Comparison of ENCODE assay signal across 8 mouse cellular contexts in genomic region chr10:79638486-79639204, GRCm38 (mm10). TPM values are rescaled to one million over a fixed set of nuclear protein-coding genes. Genes with fewer than 3 reads are reported as not detected.
DNase-seq lines count a peak whose midpoint lies in the region; ATAC-seq and TF ChIP-seq lines count a peak whose summit lies in the region.
"Had no signal": no experiment of that assay in that cellular context is flagged by ENCODE, and none has a peak within 500 bp of the region (broad histone marks: within the 10 kb centered on the region; RNA-seq: fewer than 3 reads in every experiment).

No protein-coding gene starts in this region.

- TF ChIP-seq EP300 in heart, postnatal 0 days (IDR thresholded peaks at IDR 0.05; ENCODE audit: low read depth): no peak

- DNase-seq in Muller cell, postnatal 12 days (ENCODE audit: inconsistent ontology term): peak; percentile 86
- peak; percentile 57 for DNase-seq in adrenal gland, postnatal 14 days
- DNase-seq in heart, postnatal 0 days (ENCODE audit: low spot score): no peak
- DNase-seq in c-Kit-positive CD71-positive TER-119-positive erythroid progenitor cells, embryonic 14.5 days (ENCODE audit: low spot score): no peak

- H3K27ac ChIP-seq in embryonic facial prominence, embryonic 15.5 days (replicated peaks): no peak overlapping the region
- H3K27ac ChIP-seq in heart, postnatal 0 days (ENCODE audit: low read depth): no peak overlapping the region
- no peak overlapping the region for H3K27ac ChIP-seq in limb, embryonic 13.5 days
- peak overlapping the region; percentile 95; the same call in 1 of the 2 replicates for H3K27ac ChIP-seq in neural tube, embryonic 15.5 days (replicated peaks)

- peak overlapping the region; percentile 74 for H3K4me3 ChIP-seq in embryonic facial prominence, embryonic 15.5 days (replicated peaks)
- H3K4me3 ChIP-seq in heart, postnatal 0 days (ENCODE audit: low read depth, low read length): peak overlapping the region; percentile 6
- peak overlapping the region; percentile 90 for H3K4me3 ChIP-seq in limb, embryonic 13.5 days
- peak overlapping the region; percentile 80 for H3K4me3 ChIP-seq in neural tube, embryonic 15.5 days (replicated peaks)

- ATAC-seq in embryonic facial prominence, embryonic 15.5 days (ENCODE audit: insufficient number of reproducible peaks, low FRiP score, low TSS enrichment, low read depth): 0 out of 2 replicates have a peak, but pooled peaks have one; percentile 34
- 0 out of 2 replicates have a peak, but pooled peaks have one; percentile 12 for ATAC-seq in heart, postnatal 0 days (ENCODE audit: insufficient read depth, low read depth)
- ATAC-seq in limb, embryonic 13.5 days (ENCODE audit: low FRiP score, low read depth): peak; percentile 57; the same call in 1 of the 2 replicates
- no peak for ATAC-seq in neural tube, embryonic 15.5 days (ENCODE audit: low FRiP score)

- no peak for TF ChIP-seq CTCF in heart, postnatal 0 days (IDR thresholded peaks at IDR 0.05; ENCODE audit: low read depth)

- peaks cover 14% of the 10 kb centered on the region; the same call in 1 of the 2 replicates for H3K27me3 ChIP-seq in embryonic facial prominence, embryonic 15.5 days
- peaks cover 43% of the 10 kb centered on the region for H3K27me3 ChIP-seq in heart, postnatal 0 days (ENCODE audit: control insufficient read depth, insufficient read depth, low read length)
- peaks cover 37% of the 10 kb centered on the region for H3K27me3 ChIP-seq in limb, embryonic 13.5 days
- H3K27me3 ChIP-seq in neural tube, embryonic 15.5 days (replicated peaks): peaks cover 7% of the 10 kb centered on the region; the same call in 1 of the 2 replicates

- H3K4me2 ChIP-seq in embryonic facial prominence, embryonic 15.5 days (replicated peaks): peak overlapping the region; percentile 93
- H3K4me2 ChIP-seq in heart, postnatal 0 days (ENCODE audit: low read depth, low read length): peak overlapping the region; percentile 21
- H3K4me2 ChIP-seq in limb, embryonic 13.5 days (replicated peaks): peak overlapping the region; percentile 93
- H3K4me2 ChIP-seq in neural tube, embryonic 15.5 days: peak overlapping the region; percentile 79

- 7% methylated on average over 23 of the region's 23 CpGs for WGBS in embryonic facial prominence, embryonic 15.5 days
- WGBS in heart, postnatal 0 days: 8% methylated on average over 23 of the region's 23 CpGs
- 7% methylated on average over 23 of the region's 23 CpGs for WGBS in limb, embryonic 13.5 days
- 4% methylated on average over 23 of the region's 23 CpGs for WGBS in neural tube, embryonic 15.5 days

- H3K4me1 ChIP-seq in embryonic facial prominence, embryonic 15.5 days: peaks cover 31% of the 10 kb centered on the region
- H3K4me1 ChIP-seq in heart, postnatal 0 days (ENCODE audit: control insufficient read depth, insufficient read depth): no peaks in the 10 kb centered on the region
- peaks cover 22% of the 10 kb centered on the region for H3K4me1 ChIP-seq in limb, embryonic 13.5 days
- peaks cover 35% of the 10 kb centered on the region for H3K4me1 ChIP-seq in neural tube, embryonic 15.5 days

- no peak overlapping the region for H3K9ac ChIP-seq in embryonic facial prominence, embryonic 15.5 days
- H3K9ac ChIP-seq in heart, postnatal 0 days (replicated peaks; ENCODE audit: low read depth, low read length): no peak overlapping the region
- H3K9ac ChIP-seq in limb, embryonic 13.5 days: peak overlapping the region; percentile 57
- H3K9ac ChIP-seq in neural tube, embryonic 15.5 days (replicated peaks): peak overlapping the region; percentile 95

- H3K9me3 ChIP-seq in embryonic facial prominence, embryonic 15.5 days (replicated peaks): no peaks in the 10 kb centered on the region
- H3K9me3 ChIP-seq in heart, postnatal 0 days (replicated peaks; ENCODE audit: control insufficient read depth, low read length): no peaks in the 10 kb centered on the region
- H3K9me3 ChIP-seq in limb, embryonic 13.5 days: no peaks in the 10 kb centered on the region
- H3K9me3 ChIP-seq in neural tube, embryonic 15.5 days (replicated peaks): no peaks in the 10 kb centered on the region

- H3K36me3 ChIP-seq in embryonic facial prominence, embryonic 15.5 days: no peaks in the 10 kb centered on the region
- no peaks in the 10 kb centered on the region for H3K36me3 ChIP-seq in heart, postnatal 0 days (replicated peaks; ENCODE audit: control insufficient read depth, insufficient read depth, low read length)
- H3K36me3 ChIP-seq in limb, embryonic 13.5 days: no peaks in the 10 kb centered on the region
- H3K36me3 ChIP-seq in neural tube, embryonic 15.5 days: no peaks in the 10 kb centered on the region

RNA-seq across cellular contexts. Expression of gene Shc2, which starts 0.9 kb away (rescaled TPM):
- 4.0 and 4.8 TPM in 2 replicates for total RNA-seq in adrenal gland, postnatal 14 days (2021)
- polyA plus RNA-seq in embryonic facial prominence, embryonic 15.5 days (2015; fragmentation: Nextera tagmentation; extraction: Ambion mirVana): 11.8 and 12.5 TPM in 2 replicates
- 2.7 and 3.1 TPM in 2 replicates for total RNA-seq in heart, postnatal 0 days (2014; rRNA removed; ENCODE audit: low replicate concordance)
- 1.1 and 1.2 TPM in 2 replicates for polyA plus RNA-seq in heart, postnatal 0 days (2015; fragmentation: Nextera tagmentation; extraction: Ambion mirVana)
- 11.3 and 11.9 TPM in 2 replicates for polyA plus RNA-seq in limb, embryonic 13.5 days (2015; fragmentation: Nextera tagmentation; extraction: Ambion mirVana)
- 24.7 and 28.9 TPM in 2 replicates for polyA plus RNA-seq in neural tube, embryonic 15.5 days (2015; fragmentation: Nextera tagmentation; extraction: Ambion mirVana)
- total RNA-seq: common myeloid progenitor, adult 5-6 weeks had no signal

RNA-seq across cellular contexts. Expression of gene Odf3l2, which starts 6.9 kb away (rescaled TPM):
- not detected in 2 replicates for total RNA-seq in adrenal gland, postnatal 14 days (2021)
- not detected in 2 replicates for polyA plus RNA-seq in embryonic facial prominence, embryonic 15.5 days (2015; fragmentation: Nextera tagmentation; extraction: Ambion mirVana)
- total RNA-seq in heart, postnatal 0 days (2014; rRNA removed; ENCODE audit: low replicate concordance): not detected in 2 replicates
- polyA plus RNA-seq in heart, postnatal 0 days (2015; fragmentation: Nextera tagmentation; extraction: Ambion mirVana): not detected in 2 replicates
- polyA plus RNA-seq in limb, embryonic 13.5 days (2015; fragmentation: Nextera tagmentation; extraction: Ambion mirVana): not detected in 2 replicates
- 0.14 and 0.17 TPM in 2 replicates for polyA plus RNA-seq in neural tube, embryonic 15.5 days (2015; fragmentation: Nextera tagmentation; extraction: Ambion mirVana)
- total RNA-seq: common myeloid progenitor, adult 5-6 weeks had no signal

RNA-seq across cellular contexts. Expression of gene C2cd4c, which starts 24.8 kb away (rescaled TPM):
- total RNA-seq in adrenal gland, postnatal 14 days (2021): 0.08 and 0.11 TPM in 2 replicates
- not detected in 2 replicates for polyA plus RNA-seq in embryonic facial prominence, embryonic 15.5 days (2015; fragmentation: Nextera tagmentation; extraction: Ambion mirVana)
- total RNA-seq in heart, postnatal 0 days (2014; rRNA removed; ENCODE audit: low replicate concordance): not detected in 2 replicates
- polyA plus RNA-seq in heart, postnatal 0 days (2015; fragmentation: Nextera tagmentation; extraction: Ambion mirVana): not detected in 2 replicates
- polyA plus RNA-seq in limb, embryonic 13.5 days (2015; fragmentation: Nextera tagmentation; extraction: Ambion mirVana): 0.03 and 0.05 TPM in 2 replicates
- polyA plus RNA-seq in neural tube, embryonic 15.5 days (2015; fragmentation: Nextera tagmentation; extraction: Ambion mirVana): 0.40 and 0.55 TPM in 2 replicates
- total RNA-seq: common myeloid progenitor, adult 5-6 weeks had no signal

RNA-seq across cellular contexts. Expression of gene Madcam1, which starts 25.7 kb away (rescaled TPM):
- 6.8 TPM in 1 of 2 replicates, not detected in the other for total RNA-seq in adrenal gland, postnatal 14 days (2021)
- 8.4 and 9.1 TPM in 2 replicates for polyA plus RNA-seq in embryonic facial prominence, embryonic 15.5 days (2015; fragmentation: Nextera tagmentation; extraction: Ambion mirVana)
- total RNA-seq in heart, postnatal 0 days (2014; rRNA removed; ENCODE audit: low replicate concordance): not detected in 2 replicates
- polyA plus RNA-seq in heart, postnatal 0 days (2015; fragmentation: Nextera tagmentation; extraction: Ambion mirVana): 1.3 and 1.4 TPM in 2 replicates
- polyA plus RNA-seq in limb, embryonic 13.5 days (2015; fragmentation: Nextera tagmentation; extraction: Ambion mirVana): 7.0 and 8.2 TPM in 2 replicates
- 1.0 and 4.1 TPM in 2 replicates for polyA plus RNA-seq in neural tube, embryonic 15.5 days (2015; fragmentation: Nextera tagmentation; extraction: Ambion mirVana)
- total RNA-seq: common myeloid progenitor, adult 5-6 weeks had no signal

RNA-seq across cellular contexts. Expression of gene Tpgs1, which starts 30.5 kb away (rescaled TPM):
- total RNA-seq in adrenal gland, postnatal 14 days (2021): 27.8 and 34.1 TPM in 2 replicates
- polyA plus RNA-seq in embryonic facial prominence, embryonic 15.5 days (2015; fragmentation: Nextera tagmentation; extraction: Ambion mirVana): 62.4 and 63.6 TPM in 2 replicates
- 19.7 and 28.3 TPM in 2 replicates for total RNA-seq in heart, postnatal 0 days (2014; rRNA removed; ENCODE audit: low replicate concordance)
- 43.6 and 45.3 TPM in 2 replicates for polyA plus RNA-seq in heart, postnatal 0 days (2015; fragmentation: Nextera tagmentation; extraction: Ambion mirVana)
- polyA plus RNA-seq in limb, embryonic 13.5 days (2015; fragmentation: Nextera tagmentation; extraction: Ambion mirVana): 62.0 and 65.9 TPM in 2 replicates
- 109 and 115 TPM in 2 replicates for polyA plus RNA-seq in neural tube, embryonic 15.5 days (2015; fragmentation: Nextera tagmentation; extraction: Ambion mirVana)

Comparison
In these comparisons a context has a peak if more than half of its experiments do, and no peak if none do; other contexts are left out.
1. DNase-seq: peak in Muller cell, postnatal 12 days (single experiment) and adrenal gland, postnatal 14 days (single experiment); none in heart, postnatal 0 days (single experiment) and c-Kit-positive CD71-positive TER-119-positive erythroid progenitor cells, embryonic 14.5 days (single experiment).
2. H3K4me2 ChIP-seq: peak in every context shown above with its lines; median percentile 93 in embryonic facial prominence, embryonic 15.5 days; 93 in limb, embryonic 13.5 days; 79 in neural tube, embryonic 15.5 days; 21 in heart, postnatal 0 days.
3. H3K4me3 ChIP-seq: peak in every context shown above with its lines; median percentile 90 in limb, embryonic 13.5 days; 80 in neural tube, embryonic 15.5 days; 74 in embryonic facial prominence, embryonic 15.5 days; 6 in heart, postnatal 0 days.
4. H3K9ac ChIP-seq: peak in limb, embryonic 13.5 days (single experiment) and neural tube, embryonic 15.5 days (single experiment); none in embryonic facial prominence, embryonic 15.5 days (single experiment) and heart, postnatal 0 days (single experiment).